Mouse (Mus musculus): ENCODE results near the gene Glrx5.

Glrx5 gene

GRCm38 (mm10) chr12:105068911-105069310, 36.4 kb downstream of the Glrx5 start:
- no peak for DNase-seq (ENCODE audit: low read depth, low spot score)

GRCm38 (mm10) chr12:105073708-105074107, 41.2 kb downstream of the Glrx5 start:
- no peak for DNase-seq (ENCODE audit: low read depth, low spot score)

DNA sequence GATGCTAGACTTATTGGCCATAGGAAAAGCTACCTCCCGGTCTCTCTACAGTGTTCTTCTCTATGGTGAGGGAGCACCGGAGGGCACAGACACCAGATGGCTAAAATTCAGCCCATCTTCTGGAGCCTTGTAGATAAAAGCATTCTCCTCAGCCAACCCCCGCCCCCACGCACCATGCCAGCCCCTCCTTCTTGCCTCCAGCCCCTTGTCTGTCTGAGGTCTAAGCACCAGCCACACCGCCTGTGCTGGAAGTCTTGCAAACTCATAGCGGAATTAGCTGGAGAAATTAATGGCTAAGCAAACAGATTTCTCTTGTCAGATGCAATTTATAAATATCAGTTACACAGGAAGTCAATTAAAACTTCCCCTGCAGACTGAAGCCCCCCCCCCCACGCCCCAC, 43.0 kb downstream of the Glrx5 start:
- no peak for DNase-seq (ENCODE audit: low read depth, low spot score)

- no peak for DNase-seq (ENCODE audit: low read depth, low spot score)
Observed at GRCm38 (mm10) chr12:105076511-105076910, 44.0 kb downstream of the Glrx5 start.

- DNase-seq (ENCODE audit: low read depth, low spot score): no peak
Observed at GRCm38 (mm10) chr12:105077232-105077631, 44.7 kb downstream of the Glrx5 start.

DNA sequence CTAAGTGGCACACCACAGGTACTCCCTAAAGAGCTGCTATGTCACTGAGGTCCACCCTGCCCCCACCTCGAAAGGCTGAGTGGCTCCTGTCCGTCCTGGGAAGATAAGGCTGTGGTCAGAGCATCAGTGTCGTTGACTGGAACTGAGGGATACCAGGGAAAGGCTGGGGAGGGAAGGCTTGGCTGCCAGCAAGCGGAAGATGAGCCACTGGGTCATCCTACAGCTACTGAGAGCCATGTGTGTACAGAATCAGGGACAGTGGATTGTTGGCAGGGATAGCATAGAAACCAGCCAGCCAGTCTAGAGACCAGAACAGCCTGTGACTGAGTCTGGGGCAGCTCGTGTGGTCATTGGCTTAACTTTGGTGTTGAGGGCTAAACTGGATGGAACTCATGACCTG, 51.7 kb downstream of the Glrx5 start:
- peak; percentile 57 for DNase-seq (ENCODE audit: low read depth, low spot score)

DNA sequence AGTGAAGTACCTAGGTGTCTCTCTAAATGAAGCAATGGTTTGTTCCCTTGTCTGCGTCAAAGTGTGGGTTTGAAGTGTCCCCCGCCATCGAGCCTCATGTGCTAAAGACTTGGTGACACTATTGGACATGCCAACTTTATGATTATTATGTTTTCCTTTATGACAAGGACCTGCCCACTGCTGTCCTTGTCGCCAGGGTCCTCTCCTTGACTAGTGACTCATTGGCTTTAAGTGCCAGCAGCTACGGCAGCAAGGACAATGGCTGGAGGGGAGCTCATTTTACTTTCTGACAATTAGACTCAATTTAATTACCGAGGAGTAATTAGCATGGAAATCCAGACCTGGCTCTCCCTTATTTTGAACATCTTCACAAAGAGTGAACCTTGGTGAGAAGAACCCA, 52.3 kb downstream of the Glrx5 start:
- DNase-seq (ENCODE audit: low read depth, low spot score): no peak

DNA sequence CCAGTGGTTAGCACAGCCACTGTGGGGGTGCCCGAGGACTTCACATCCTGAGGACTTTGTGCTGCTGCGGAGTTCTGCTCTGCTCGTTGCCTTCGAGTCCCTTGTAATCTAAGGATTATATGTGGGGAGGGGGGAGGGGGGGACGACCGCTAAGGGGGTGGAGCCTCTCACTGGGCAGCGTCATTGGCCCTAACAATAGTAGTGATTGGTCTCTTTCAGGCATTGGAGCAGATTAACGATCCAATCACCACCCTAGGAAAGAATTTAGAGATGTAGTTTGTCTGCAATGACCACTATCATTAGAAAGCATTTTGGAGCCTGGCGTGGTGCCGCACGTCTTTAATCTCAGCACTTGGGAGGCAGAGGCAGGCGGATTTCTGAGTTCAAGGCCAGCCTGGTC, 52.8 kb downstream of the Glrx5 start:
- no peak for DNase-seq (ENCODE audit: low read depth, low spot score)

DNA sequence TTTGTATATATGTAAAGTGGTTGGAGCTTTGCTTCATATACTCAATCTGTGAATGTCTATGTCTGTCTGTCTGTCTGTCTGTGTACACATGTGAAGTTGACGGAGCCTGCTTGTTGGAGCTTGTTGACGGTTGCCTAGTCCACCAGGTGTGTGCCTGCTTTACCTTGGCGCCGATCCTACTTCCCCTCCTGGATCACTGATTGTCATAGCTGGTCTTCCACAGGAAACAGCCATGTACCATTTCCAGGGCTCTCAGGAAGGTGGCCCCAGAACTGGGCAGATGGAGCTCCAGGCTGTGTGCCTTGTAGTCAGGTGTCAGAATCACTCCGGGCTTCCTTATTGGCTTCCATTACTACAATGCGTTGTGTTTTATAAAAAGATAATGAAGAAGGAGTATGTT, 54.3 kb downstream of the Glrx5 start:
- DNase-seq (ENCODE audit: low read depth, low spot score): no peak

GRCm38 (mm10) chr12:105087353-105087752, 54.9 kb downstream of the Glrx5 start:
- no peak for DNase-seq (ENCODE audit: low read depth, low spot score)

DNA sequence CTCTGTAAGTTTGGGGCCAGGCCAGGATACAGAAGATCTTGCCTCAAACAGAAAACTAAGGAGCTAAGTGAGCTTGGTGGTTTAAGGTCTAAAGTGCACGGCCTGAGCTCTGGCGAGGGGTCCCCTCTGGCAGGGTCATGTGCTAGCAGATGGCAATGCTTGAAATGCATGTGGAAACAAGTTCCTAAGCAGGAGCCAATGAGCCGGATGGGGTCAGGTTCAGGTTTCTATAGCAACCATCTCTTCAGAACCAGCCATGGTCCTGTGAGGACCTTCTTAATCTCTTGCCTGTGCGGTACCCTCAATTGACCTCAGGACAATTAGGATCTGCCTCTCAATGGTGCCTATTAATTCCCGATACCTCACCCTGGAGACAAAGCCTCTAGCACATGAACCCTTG, 56.7 kb downstream of the Glrx5 start:
- no peak for DNase-seq (ENCODE audit: low read depth, low spot score)

DNA sequence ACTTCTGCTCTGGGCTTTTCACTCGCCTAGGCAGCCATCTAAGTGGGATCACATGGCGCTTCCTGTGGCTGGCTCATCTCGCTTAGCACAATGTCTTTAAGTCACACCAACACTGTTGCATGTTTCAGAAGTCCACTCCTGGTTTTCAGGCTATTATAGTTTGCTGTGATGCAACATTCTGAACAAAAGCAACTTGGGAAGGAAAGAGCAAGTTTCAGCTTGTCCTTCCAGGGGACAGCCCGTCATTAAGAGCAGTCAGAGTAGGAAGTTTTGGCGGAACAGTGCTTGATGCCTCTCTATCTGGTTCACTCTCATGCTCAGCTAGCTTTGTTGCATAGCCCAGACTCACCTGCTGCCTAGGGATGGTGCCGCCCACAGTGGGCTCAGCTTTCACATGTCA, 59.1 kb downstream of the Glrx5 start:
- no peak for DNase-seq (ENCODE audit: low read depth, low spot score)

Data from skeletal muscle tissue, adult 2 months (tissue).